Mouse (Mus musculus) left cerebral cortex, adult 18-20 months (tissue): ENCODE data around the gene Lamtor2. TPM values are rescaled to one million over a fixed set of nuclear protein-coding genes. Genes with fewer than 3 reads are reported as not detected.

Experiments used
- DNase-seq, 2 experiments: peaks; one replicate each; pipeline ENCODE4 v3.0.0; 2021 to 2022; ENCODE audit warnings: low spot score in 2 of 2, mixed read lengths in 1 of 2
- microRNA-seq, 2 experiments: library from miRNA; unstranded; fragments of <30 nt; microRNA quantifications; one replicate each; pipeline ENCODE4 v1.2.0; 2021
- total RNA-seq, 2 experiments: library from RNA; stranded (reverse); gene quantifications; 2 replicates each; pipeline ENCODE4 v1.2.3; 2021

Lamtor2 gene
- total RNA-seq, 2 experiments from 2014 or later, result 104 to 115 TPM

DNA sequence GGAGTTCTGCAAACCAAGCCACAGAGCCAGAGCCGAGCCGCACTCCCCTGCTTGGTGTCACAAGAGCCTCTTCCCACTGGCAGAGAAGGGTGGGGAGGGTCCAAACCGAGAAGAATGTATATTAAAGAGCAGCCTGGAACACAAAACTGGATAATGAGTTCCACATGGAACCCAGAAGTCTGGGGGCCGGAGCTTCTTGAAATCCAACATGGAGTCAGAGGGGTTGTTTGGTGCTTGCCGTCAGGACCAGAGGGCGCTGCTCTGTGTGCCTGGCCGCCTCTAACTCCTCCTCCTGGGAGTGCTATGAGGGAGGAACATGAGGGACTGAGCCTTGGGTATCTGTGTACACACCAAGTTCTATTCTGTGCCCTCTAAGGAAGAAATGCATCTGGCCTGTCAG lies 47.1 kb downstream of the Lamtor2 start:
- no peak for DNase-seq

DNA sequence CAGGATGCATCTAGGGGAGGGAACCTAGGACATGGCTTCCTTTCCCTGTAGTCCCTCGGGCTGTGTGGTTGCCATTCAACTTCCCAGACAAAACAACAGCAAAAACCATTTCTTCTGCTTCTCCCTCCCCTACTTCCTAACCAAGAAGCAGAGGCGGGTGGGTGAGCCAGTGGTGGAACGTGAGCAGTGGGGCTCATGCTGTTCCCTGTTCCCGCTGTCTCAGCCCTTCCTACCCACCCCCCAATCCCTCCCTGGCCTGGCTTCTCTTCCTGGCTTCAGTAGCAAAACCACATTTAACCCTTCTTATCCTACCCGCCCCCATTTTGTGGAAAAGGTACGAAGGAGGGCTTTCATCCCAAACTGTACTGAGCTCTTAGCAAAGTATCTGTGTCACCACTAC lies 47.8 kb downstream of the Lamtor2 start:
- no peak for DNase-seq

DNA sequence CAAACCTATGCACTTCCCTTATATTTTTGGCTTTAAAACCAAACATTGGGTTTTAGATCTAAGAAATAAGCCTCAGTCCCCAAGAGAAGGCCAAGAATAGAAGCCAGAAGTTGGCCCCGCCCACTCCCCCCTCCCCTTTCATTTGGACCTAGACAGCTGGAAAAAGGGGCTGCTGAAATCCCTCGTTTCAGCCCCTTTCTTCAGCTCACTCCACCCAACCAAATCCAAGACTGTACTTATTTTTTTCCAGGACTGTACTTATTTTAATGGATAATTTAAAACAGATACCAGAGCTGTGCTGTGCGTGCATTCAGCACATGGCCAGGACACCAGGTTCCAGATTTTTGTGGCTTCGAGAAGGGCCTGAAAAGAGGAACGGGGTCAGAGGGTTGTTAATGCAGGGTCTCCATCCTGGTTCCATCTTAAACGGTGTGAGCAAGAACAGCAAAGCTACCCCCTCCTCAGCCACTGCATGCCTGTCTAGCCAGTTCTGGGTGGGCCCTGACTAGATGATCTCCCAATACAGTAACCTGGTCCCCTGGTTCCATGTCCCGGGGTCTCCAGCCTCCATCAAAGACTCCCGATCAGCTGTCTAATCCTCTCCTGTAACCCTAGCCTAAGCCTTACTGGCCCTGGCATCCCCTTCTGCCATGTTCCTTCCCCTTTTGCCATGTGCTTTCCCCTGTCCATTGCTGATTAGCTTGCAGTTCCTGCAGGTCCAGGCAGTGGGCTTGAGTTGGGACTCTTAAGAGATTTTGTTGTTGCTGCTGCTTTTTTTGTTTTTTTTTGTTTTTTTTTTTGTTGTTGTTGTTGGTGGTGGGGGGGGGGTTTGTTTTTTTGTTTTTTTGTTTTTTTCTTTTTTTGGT lies 48.8 kb downstream of the Lamtor2 start:
- DNase-seq, result no peak

GRCm38 (mm10) chr3:88503505-88503863 lies 49.4 kb downstream of the Lamtor2 start:
- peak; percentile 54 to 61 for DNase-seq

DNA sequence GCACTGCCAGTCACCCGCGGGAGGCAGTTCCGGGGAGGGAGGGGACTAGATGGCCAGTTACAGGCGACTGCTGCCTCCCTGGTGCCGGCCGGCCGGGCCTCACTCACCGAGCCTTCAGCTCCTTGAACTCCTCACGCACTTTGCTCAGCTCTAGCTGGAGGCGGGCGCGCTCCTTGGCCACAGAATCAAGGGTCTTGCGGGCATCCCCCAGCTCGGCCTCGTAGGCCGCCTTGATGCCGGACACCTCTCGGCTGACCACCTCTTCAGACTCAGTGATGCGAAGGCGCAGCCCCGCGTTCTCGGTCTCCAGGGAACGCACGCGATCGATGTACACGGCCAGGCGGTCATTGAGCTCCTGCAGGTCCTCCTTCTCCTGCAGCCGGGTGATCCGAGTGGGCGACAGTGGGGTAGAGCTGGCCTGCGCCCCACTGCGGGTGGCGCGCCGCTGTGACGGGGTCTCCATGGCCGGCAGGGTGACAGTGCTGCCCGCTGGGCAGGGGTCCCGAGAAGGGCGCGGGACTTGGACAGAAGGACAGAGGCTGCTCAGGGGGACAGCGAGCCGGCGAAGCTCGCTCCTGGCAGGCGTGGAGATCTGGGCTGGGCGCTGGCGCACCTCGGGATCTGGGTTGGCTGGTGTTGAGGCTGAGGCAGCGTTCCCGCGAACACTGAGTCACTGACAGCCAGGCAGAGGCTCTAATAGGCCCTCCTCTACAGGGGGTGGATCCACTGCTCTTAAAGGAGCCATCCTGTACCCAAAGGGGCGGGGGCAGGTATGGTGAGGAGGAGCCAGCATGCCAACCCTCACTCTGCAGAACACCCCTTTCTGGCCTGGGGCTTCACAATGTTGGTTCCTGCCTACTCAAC lies 50.0 kb downstream of the Lamtor2 start:
- peak; percentile 92 to 94 for DNase-seq

- DNase-seq, result no peak
These were observed 50.8 kb downstream of the Lamtor2 start for GRCm38 (mm10) chr3:88502031-88502571.

DNA sequence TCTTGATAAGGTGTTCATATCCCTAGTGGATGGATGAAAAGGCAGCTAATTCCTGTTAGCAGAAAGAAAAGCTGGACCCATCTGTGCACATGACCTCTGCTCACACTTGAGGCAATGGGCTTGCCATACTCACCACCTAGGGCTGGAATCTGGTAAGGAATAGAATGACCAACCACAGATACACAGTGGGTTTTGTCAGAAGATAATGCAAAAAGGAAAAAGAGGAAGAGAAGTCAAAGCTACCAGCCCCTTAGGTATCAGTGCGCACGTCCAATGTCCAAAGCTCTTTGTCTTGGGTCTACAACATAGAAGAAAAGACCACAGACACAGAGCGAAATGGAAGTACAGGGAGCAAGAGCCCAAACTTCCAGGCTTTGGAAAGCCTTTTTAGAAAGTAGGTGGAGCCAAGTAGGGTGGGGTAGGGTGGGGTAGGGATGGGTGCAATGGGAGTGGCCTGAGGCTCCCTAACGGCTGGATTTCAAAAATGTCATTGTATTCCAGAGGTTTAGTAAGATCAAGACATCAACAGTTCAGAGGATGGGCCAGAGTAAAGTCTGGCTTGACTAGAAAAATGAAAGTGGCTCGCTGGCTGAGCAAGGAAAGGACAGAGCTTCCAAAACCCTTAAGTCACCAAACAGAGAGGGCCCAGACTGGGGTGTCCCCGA lies 51.4 kb downstream of the Lamtor2 start:
- DNase-seq, result no peak

DNA sequence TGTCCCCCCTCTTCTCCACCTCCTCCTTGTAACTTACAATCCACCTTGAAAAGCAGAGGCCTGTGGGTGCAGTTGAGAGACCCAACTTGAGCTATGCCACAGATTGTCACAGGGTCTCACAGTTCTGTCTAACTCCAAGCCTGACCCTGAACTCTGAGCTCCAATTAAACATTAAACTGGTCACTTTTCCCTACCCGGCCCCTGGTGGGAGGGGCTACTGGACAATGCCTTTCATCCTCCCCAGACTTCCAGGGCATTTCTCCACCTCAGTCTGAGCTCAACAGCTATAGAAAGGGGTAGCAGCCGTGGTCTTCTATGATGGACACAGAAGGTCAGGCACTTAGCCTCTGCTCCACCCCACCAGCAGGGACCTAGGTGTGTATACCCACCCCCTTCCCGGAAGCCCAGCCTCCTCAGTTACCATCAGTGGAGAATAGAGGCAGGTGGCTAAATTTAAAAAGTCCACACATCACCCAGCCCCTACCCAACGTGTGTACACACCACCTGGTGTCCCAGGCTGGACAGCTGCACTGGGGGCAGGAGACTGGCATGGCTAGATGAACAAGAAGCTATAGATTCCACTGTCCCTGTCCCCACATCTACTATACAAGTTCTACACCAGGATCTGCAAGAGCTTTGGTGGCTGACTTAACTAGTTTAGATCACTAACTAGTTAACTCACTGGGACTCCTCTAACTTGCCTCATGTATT lies 52.1 kb downstream of the Lamtor2 start:
- DNase-seq, result no peak

DNA sequence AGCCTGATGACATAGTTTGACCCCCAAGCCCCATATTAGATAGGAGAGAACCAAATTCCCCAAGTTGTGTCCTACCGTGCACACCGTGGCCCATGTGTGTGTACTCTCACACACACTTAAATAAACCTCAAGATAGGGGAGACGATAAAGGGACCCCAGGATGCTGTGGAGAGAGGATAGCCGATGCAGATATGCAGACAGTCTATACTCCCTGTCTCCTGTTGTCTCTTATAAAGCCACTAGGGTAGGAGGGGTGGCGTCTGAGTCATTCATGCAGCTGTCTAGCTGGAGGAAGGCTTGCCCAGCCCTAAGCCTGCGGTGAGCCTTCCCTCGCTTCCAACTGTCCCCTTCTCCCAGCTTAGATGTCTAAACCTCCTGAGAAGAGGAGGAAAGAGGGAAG lies 52.8 kb downstream of the Lamtor2 start:
- no peak for DNase-seq

Small RNA genes within 50 kb of the gene (microRNA-seq; reads per million reads assigned to microRNA genes)
- 0 reads per million in 2 experiments for gene Mir1905

Other genes with a start within 250 kb of the Lamtor2 start
- gene Glmp, start 228.1 kb downstream of the Lamtor2 start, total RNA-seq, result 10 to 100 TPM; 85.6 to 87.3 TPM
- gene Tmem79, start 216.9 kb downstream of the Lamtor2 start, total RNA-seq, result 1 to 10 TPM in 1 of 2 experiments, under 1 TPM in 1; 0.96 to 2.4 TPM
- gene Smg5, start 216.8 kb downstream of the Lamtor2 start, total RNA-seq, result 10 to 100 TPM; 80.1 to 81.7 TPM
- gene Paqr6, start 188.5 kb downstream of the Lamtor2 start, total RNA-seq, result 10 to 100 TPM in 1 of 2 experiments, 1 to 10 TPM in 1; 8.6 to 11.0 TPM
- 1 to 10 TPM; 1.7 to 1.9 TPM for gene Bglap3, start 180.3 kb downstream of the Lamtor2 start, total RNA-seq
- 1 to 10 TPM in 1 of 2 experiments, not detected in 1; 2.0 TPM for gene Bglap2, start 174.4 kb downstream of the Lamtor2 start, total RNA-seq
- gene Bglap, start 168.6 kb downstream of the Lamtor2 start, total RNA-seq, result not detected
- gene Pmf1, start 142.7 kb downstream of the Lamtor2 start, total RNA-seq, result 1 to 10 TPM; 5.2 to 6.2 TPM
- 10 to 100 TPM; 77.0 to 78.9 TPM for gene Slc25a44, start 127.9 kb downstream of the Lamtor2 start, total RNA-seq
- gene Sema4a, start 91.9 kb downstream of the Lamtor2 start, total RNA-seq, result 10 to 100 TPM; 70.4 to 76.5 TPM
- 10 to 100 TPM; 61.3 to 67.9 TPM for gene Lmna, start 43.1 kb downstream of the Lamtor2 start, total RNA-seq
- gene Mex3a, start 20.7 kb downstream of the Lamtor2 start, total RNA-seq, result 1 to 10 TPM; 2.7 to 3.1 TPM
- gene Rab25, start 4.8 kb downstream of the Lamtor2 start, total RNA-seq, result not detected
- gene Ubqln4, start 684 bp upstream of the Lamtor2 start, total RNA-seq, result 100 to 1,000 TPM; 143 to 147 TPM
- gene Ssr2, start 22.8 kb upstream of the Lamtor2 start, total RNA-seq, result 10 to 100 TPM; 87.6 to 89.5 TPM
- 100 to 1,000 TPM; 219 to 239 TPM for gene Arhgef2, start 52.9 kb upstream of the Lamtor2 start, total RNA-seq
- gene Rxfp4, start 100.1 kb upstream of the Lamtor2 start, total RNA-seq, result not detected
- 10 to 100 TPM; 56.8 to 57.8 TPM for gene Khdc4, start 132.7 kb upstream of the Lamtor2 start, total RNA-seq
- gene Rit1, start 163.8 kb upstream of the Lamtor2 start, total RNA-seq, result 10 to 100 TPM; 41.4 to 42.9 TPM
- 100 to 1,000 TPM; 511 to 528 TPM for gene Syt11, start 222.1 kb upstream of the Lamtor2 start, total RNA-seq